ENCODE assay signal across 7 mouse cellular contexts in the genomic region with DNA sequence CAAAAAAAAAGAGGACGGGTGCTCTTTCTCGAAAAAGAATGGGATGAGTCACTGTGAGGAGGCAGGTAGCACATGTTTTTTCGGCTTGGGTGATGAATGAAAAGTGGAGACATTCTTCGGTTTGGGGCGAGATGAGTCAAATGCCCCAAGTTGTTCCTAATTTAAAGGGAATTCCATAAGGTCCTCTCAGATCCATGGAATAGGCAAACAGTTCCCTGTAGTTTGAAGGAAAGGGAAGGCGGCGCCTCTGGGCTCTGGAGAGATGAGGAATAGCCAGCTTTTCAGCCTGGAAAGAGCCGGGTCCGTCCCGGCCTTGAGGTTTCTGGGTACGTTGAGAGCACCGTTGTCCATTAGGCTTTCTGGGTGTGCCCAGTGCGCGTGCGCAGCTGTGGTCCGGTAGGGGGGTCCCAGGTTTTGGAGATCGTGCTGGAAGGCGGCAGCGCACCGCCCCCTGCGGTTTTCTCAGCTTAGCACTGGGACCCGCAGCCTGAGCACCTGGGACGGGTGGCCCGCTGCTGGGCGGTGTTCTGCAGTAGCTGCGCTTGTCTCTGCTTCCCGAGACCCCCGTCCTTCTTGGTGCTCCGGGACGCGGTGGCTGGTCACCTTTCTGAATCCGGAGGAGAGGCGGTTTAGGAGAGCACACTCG. TPM values are rescaled to one million over a fixed set of nuclear protein-coding genes. Genes with fewer than 3 reads are reported as not detected.
DNase-seq lines count a peak whose midpoint lies in the region; TF ChIP-seq lines count a peak whose summit lies in the region.

TSS of gene Slc9a5 (plus strand) at position 394 of the 646 bp plus-strand sequence.

- H3K27me3 ChIP-seq in ES-Bruce4 (ENCODE audit: control insufficient read depth, insufficient read depth, low read length, poor library complexity, severe bottlenecking), result 0 out of 2 replicates have a peak, but pooled peaks cover 3% of the 10 kb centered on the region
- H3K27me3 ChIP-seq in splenic B cell, adult 2 months (ENCODE audit: control insufficient read depth, insufficient read depth, low read length, poor library complexity, severe bottlenecking), result no peaks in the 10 kb centered on the region

- no peak for TF ChIP-seq POLR2A in ES-Bruce4 (IDR thresholded peaks at IDR 0.05; ENCODE audit: insufficient read depth, low read length)

- H3K4me3 ChIP-seq in ES-Bruce4 (ENCODE audit: low read depth, low read length), result peak within 1 kb of the TSS; percentile 88
- peak within 1 kb of the TSS; percentile 72 for H3K4me3 ChIP-seq in left cerebral cortex, adult 2 months
- H3K4me3 ChIP-seq in macrophage (ENCODE audit: inconsistent target), result peak within 1 kb of the TSS; percentile 88

- H3K9me3 ChIP-seq in ES-Bruce4 (replicated peaks; ENCODE audit: control insufficient read depth, insufficient read depth, low read length, poor library complexity, severe bottlenecking), result no peaks in the 10 kb centered on the region

- DNase-seq in T-cell, adult 2 months (ENCODE audit: low spot score), result peak; percentile 22
- DNase-seq in embryo, embryonic 9.5 days (ENCODE audit: extremely low spot score), result peak; percentile 83
- peak; percentile 60 for DNase-seq in heart, postnatal 10 days
- DNase-seq in left cerebral cortex, adult 2 months (ENCODE audit: extremely low spot score in 1 of 2, low spot score in 2 of 2), result peak; percentile 52 to 61
- DNase-seq in splenic B cell, adult 2 months (ENCODE audit: low read depth, low spot score), result peak; percentile 55

- H3K27ac ChIP-seq in ES-Bruce4 (ENCODE audit: insufficient read depth, low read length) (peak within 1 kb of the TSS; percentile 17; the same call in 1 of the 2 replicates), macrophage (peak within 1 kb of the TSS; percentile 79)
- peak within 1 kb of the TSS; percentile 81 for H3K27ac ChIP-seq in left cerebral cortex, adult 2 months

- peaks cover 32% of the 10 kb centered on the region for H3K79me2 ChIP-seq in macrophage (ENCODE audit: inconsistent target)

- TF ChIP-seq CTCF in ES-Bruce4 (IDR thresholded peaks at IDR 0.05; ENCODE audit: low read depth, low read length), result no peak
- TF ChIP-seq CTCF in left cerebral cortex, adult 2 months (IDR thresholded peaks at IDR 0.05), result peak; percentile 11; the same call in 1 of the 2 replicates

- TF ChIP-seq EP300 in ES-Bruce4 (IDR thresholded peaks at IDR 0.05; ENCODE audit: insufficient read depth, low read depth, low read length), result no peak

- H3K36me3 ChIP-seq in ES-Bruce4 (ENCODE audit: control insufficient read depth, insufficient read depth, low read length, poor library complexity, severe bottlenecking) (no peaks in the 10 kb centered on the region), macrophage (ENCODE audit: inconsistent target) (no peaks in the 10 kb centered on the region)
- H3K36me3 ChIP-seq in splenic B cell, adult 2 months (ENCODE audit: control insufficient read depth, insufficient read depth, low read length, poor library complexity, severe bottlenecking), result no peaks in the 10 kb centered on the region

- peak within 1 kb of the TSS; percentile 81 for H3K9ac ChIP-seq in ES-Bruce4 (ENCODE audit: low read depth, poor library complexity, severe bottlenecking)

- H3K4me1 ChIP-seq in ES-Bruce4 (ENCODE audit: control insufficient read depth, insufficient read depth, low read length), result no peaks in the 10 kb centered on the region

- WGBS in macrophage (ENCODE audit: missing documents), result 1% methylated on average over 34 of the region's 34 CpGs

- intact Hi-C loops in heart, postnatal 10 days (cut with DNase I), result no loop called here
- intact Hi-C loops in left cerebral cortex, adult 2 months (cut with DNase I), result no loop called here

RNA-seq across cellular contexts. Expression of gene Slc9a5, which starts in this region (rescaled TPM):
- polyA plus RNA-seq in ES-Bruce4 (2011; ENCODE audit: insufficient read depth, insufficient read length, low read depth, missing spikeins) (13.7 and 14.7 TPM in 2 replicates), macrophage (2018) (0.36 to 0.94 TPM (median 0.36 TPM) in 3 replicates)
- total RNA-seq in heart, postnatal 10 days (2021), result 1 to 10 TPM; 1.7 TPM
- total RNA-seq in left cerebral cortex, adult 2 months (2021), result 10 to 100 TPM; 41.9 to 42.5 TPM
- 1 to 10 TPM; 2.1 to 9.3 (median 3.8) TPM for total RNA-seq in macrophage (2018; cell fraction: chromatin; rRNA removed)
- total RNA-seq in macrophage (2018; cell fraction: cytosol; rRNA removed), result under 1 TPM; 0.06 to 0.51 (median 0.25) TPM
- 10 to 100 TPM in 1 of 26 experiments, 1 to 10 TPM in 22, under 1 TPM in 3; 0.85 to 20.0 (median 2.7) TPM for total RNA-seq in macrophage (2018; cell fraction: nucleus; rRNA removed)

Comparison
In these comparisons a context has a peak if more than half of its experiments do, and no peak if none do; other contexts are left out.
1. Peak in every context shown above with its lines: DNase-seq, H3K4me3 ChIP-seq and H3K27ac ChIP-seq.
2. RNA of gene Slc9a5 (total RNA-seq): 41.9 to 42.5 TPM in left cerebral cortex, adult 2 months; 1.7 TPM in heart, postnatal 10 days; every median in the first group is over 10 times any median in the second.
3. H3K27ac ChIP-seq: peak in every context shown above with its lines; median percentile 81 in left cerebral cortex, adult 2 months; 79 in macrophage; 17 in ES-Bruce4.
4. DNase-seq: peak in every context shown above with its lines; median percentile 83 in embryo, embryonic 9.5 days; 60 in heart, postnatal 10 days; 56 in left cerebral cortex, adult 2 months; 55 in splenic B cell, adult 2 months; 22 in T-cell, adult 2 months.